Mouse (Mus musculus) G1E (cell line): ENCODE data around the gene Grin2a.

ENCODE experiments used
- CTCF ChIP-seq: IDR thresholded peaks from 2 replicates; pipeline ENCODE4 v1.5.1; 2012; ENCODE audit warnings: low read depth, low read length, inconsistent platforms, mixed read lengths
- TAL1 ChIP-seq: conservative IDR thresholded peaks from 2 replicates; pipeline ENCODE4 v1.6.1; 2012; ENCODE audit warnings: low read depth, low read length, inconsistent platforms, mixed read lengths

DNA sequence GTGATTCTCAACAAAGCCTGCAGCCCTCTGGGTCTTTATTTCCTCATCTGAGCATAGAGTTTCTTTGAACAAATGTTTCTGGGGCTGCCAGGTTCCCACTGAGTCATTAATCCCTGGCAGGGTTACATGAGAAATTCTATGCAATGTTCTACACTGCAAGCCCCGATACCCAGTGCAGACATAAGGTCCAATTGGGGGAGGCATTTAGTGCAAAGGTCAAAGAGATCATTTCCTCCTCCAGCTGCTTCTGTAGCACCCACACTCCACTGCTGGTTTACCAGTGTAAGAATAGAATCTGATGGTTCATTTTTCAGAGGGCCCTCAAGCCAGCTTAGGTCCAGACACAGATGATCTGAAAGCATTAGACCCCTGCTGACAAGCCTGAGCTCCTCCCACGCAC lies 14.7 kb downstream of the Grin2a start:
- no peak for TF ChIP-seq CTCF
- no peak for TF ChIP-seq TAL1
